In genomic region chr7:70452816-70453215, GRCm38 (mm10) we compare ENCODE assay signal across 12 mouse cellular contexts.
"Had no signal": no experiment of that assay in that cellular context is flagged by ENCODE, and none has a peak within 500 bp of the region (broad histone marks: within the 10 kb centered on the region; RNA-seq: fewer than 3 reads in every experiment).

No protein-coding gene starts in this region.

- H3K4me2 ChIP-seq: limb, embryonic 13.5 days; liver, embryonic 12.5 days; lung, embryonic 15.5 days; midbrain, embryonic 12.5 days; neural tube, embryonic 13.5 days had no signal

- H3K9me3 ChIP-seq: limb, embryonic 13.5 days; liver, embryonic 12.5 days; lung, embryonic 15.5 days; midbrain, embryonic 12.5 days; neural tube, embryonic 13.5 days had no signal

- ATAC-seq: liver, embryonic 12.5 days; midbrain, embryonic 16.5 days had no signal

- H3K9ac ChIP-seq: limb, embryonic 13.5 days; liver, embryonic 12.5 days; lung, embryonic 15.5 days; midbrain, embryonic 12.5 days; neural tube, embryonic 13.5 days had no signal

- H3K4me3 ChIP-seq: limb, embryonic 13.5 days; liver, embryonic 12.5 days; lung, embryonic 15.5 days; midbrain, embryonic 12.5 days; neural tube, embryonic 13.5 days had no signal

- H3K4me1 ChIP-seq: limb, embryonic 13.5 days; liver, embryonic 12.5 days; lung, embryonic 15.5 days; neural tube, embryonic 13.5 days had no signal

- H3K27me3 ChIP-seq: limb, embryonic 13.5 days; liver, embryonic 12.5 days; lung, embryonic 15.5 days; midbrain, embryonic 12.5 days; neural tube, embryonic 13.5 days had no signal

- H3K27ac ChIP-seq: limb, embryonic 13.5 days; liver, embryonic 12.5 days; lung, embryonic 15.5 days; midbrain, embryonic 12.5 days; neural tube, embryonic 13.5 days had no signal

- H3K36me3 ChIP-seq: limb, embryonic 13.5 days; liver, embryonic 12.5 days; lung, embryonic 15.5 days; midbrain, embryonic 12.5 days; neural tube, embryonic 13.5 days had no signal

- DNase-seq: kidney, postnatal 10 days; left cerebral cortex, postnatal 4 days; right cerebral cortex, postnatal 4 days; spleen, adult 18-20 months; thymus, adult 18-20 months; thymus, postnatal 14 days had no signal
